Mouse (Mus musculus) C2C12 (cell line): ENCODE results near the gene Isyna1.
A peak's percentile ranks its signal among the peaks of the same experiment; 100 is the strongest.

Source experiments
- CTCF ChIP-seq: IDR thresholded peaks from one replicate; pipeline ENCODE4 v1.5.1; 2011; ENCODE audit not compliant: control insufficient read depth, insufficient read depth, insufficient read length
- MAX ChIP-seq: IDR thresholded peaks from one replicate; pipeline ENCODE4 v1.6.1; 2011; ENCODE audit warnings: mild to moderate bottlenecking, control low read depth
- MYOD1 ChIP-seq: IDR thresholded peaks from one replicate; pipeline ENCODE4 v1.6.1; 2011; ENCODE audit warnings: low read depth; ENCODE audit not compliant: control insufficient read depth, insufficient read length
- USF1 ChIP-seq: IDR thresholded peaks from one replicate; pipeline ENCODE4 v1.6.1; 2011; ENCODE audit warnings: low read depth, mild to moderate bottlenecking, control low read depth, moderate library complexity

DNA sequence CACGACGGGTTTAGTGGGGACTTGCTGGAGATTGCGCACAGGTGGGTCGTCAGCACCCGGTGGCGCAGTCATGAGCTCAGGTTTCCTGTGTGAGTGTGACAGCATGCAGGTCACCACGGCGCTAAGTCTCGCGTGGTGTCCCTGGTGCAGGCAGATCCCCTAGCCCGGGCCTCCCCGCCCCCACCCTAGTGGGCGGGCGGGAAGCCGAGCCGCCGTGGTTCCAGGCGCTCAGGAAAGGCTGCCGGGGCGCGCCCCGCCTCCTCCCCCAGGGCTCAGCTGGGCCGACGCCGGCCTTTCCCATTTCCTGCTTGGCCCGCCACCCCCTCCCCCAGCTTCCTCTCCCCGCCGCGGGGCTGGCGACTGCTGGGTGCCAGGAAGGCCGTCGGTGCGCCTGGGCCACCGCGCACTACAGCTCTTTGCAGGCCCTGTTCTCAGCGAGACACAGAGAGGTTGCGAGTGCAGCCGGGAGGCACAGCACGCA lies 15.2 kb downstream of the Isyna1 start:
- TF ChIP-seq CTCF, result no peak
- peak; percentile 55 for TF ChIP-seq MAX
- no peak for TF ChIP-seq MYOD1
- TF ChIP-seq USF1, result no peak
